Mouse (Mus musculus) midbrain, embryonic 14.5 days (tissue): ENCODE measurements at regions not wholly inside any gene's neighbourhood (a gene's known extent, or its start where the extent isn't known, plus 50 kb on each side); places are given as distances from the start of the nearest gene placed in this dataset.
A peak's percentile ranks its signal among the peaks of the same experiment; 100 is the strongest.

Experiments
- ATAC-seq: fragments of 200-750 bp; cut with Nextera tagmentation; 2 replicates; pipeline ENCODE4 v1.8.0; 2017; ENCODE audit warnings: moderate number of reproducible peaks, moderate library complexity; ENCODE audit not compliant: low FRiP score, low TSS enrichment
- DNase-seq: peaks from one replicate; pipeline ENCODE4 v3.0.0-alpha.2; 2015
- H3K27ac ChIP-seq: fragments of 300-500 bp; sonication (generic); replicated peaks from 2 replicates; pipeline ENCODE4 v1.5.1; 2014; ENCODE audit warnings: mild to moderate bottlenecking, low read depth, low read length, moderate library complexity
- H3K27me3 ChIP-seq: fragments of 300-500 bp; sonication (generic); 2 replicates; pipeline ENCODE4 v1.6.1; 2014; ENCODE audit warnings: low read length, control low read depth, mixed read lengths; ENCODE audit not compliant: control insufficient read depth, insufficient read depth
- H3K36me3 ChIP-seq: fragments of 300-500 bp; sonication (generic); 2 replicates; pipeline ENCODE4 v1.6.1; 2014; ENCODE audit warnings: low read length, control low read depth; ENCODE audit not compliant: control insufficient read depth, insufficient read depth
- H3K4me1 ChIP-seq: fragments of 300-500 bp; sonication (generic); 2 replicates; pipeline ENCODE4 v1.6.1; 2014; ENCODE audit warnings: mild to moderate bottlenecking, antibody characterized with exemption, low read length, control low read depth; ENCODE audit not compliant: control insufficient read depth, insufficient read depth
- H3K4me2 ChIP-seq: fragments of 300-500 bp; sonication (generic); 2 replicates; pipeline ENCODE4 v1.6.1; 2014; ENCODE audit warnings: mild to moderate bottlenecking, low read length, moderate library complexity
- H3K4me3 ChIP-seq: fragments of 300-500 bp; sonication (generic); replicated peaks from 2 replicates; pipeline ENCODE4 v1.5.1; 2014; ENCODE audit warnings: low read depth, low read length
- H3K9ac ChIP-seq: fragments of 300-500 bp; sonication (generic); replicated peaks from 2 replicates; pipeline ENCODE4 v1.6.1; 2014; ENCODE audit warnings: mild to moderate bottlenecking, low read length, moderate library complexity
- H3K9me3 ChIP-seq: fragments of 300-500 bp; sonication (generic); 2 replicates; pipeline ENCODE4 v1.6.1; 2016; ENCODE audit warnings: low read length, control low read depth, mixed read lengths; ENCODE audit not compliant: control insufficient read depth
- WGBS: fragments of 180-500 bp; shearing (Covaris S2); extraction: QIAGEN DNeasy Blood & Tissue Kit; methylation state at CpG from one replicate; pipeline ENCODE4 v1.1.7; 2014; 5-methylcytosine and 5-hydroxymethylcytosine counted together

- no peaks in the 10 kb centered on the region for H3K4me1 ChIP-seq
- H3K9ac ChIP-seq = no peak overlapping the region
- H3K4me2 ChIP-seq = no peak overlapping the region
- H3K36me3 ChIP-seq = no peaks in the 10 kb centered on the region
- ATAC-seq = no peak
- no peaks in the 10 kb centered on the region for H3K27me3 ChIP-seq
- H3K9me3 ChIP-seq = no peaks in the 10 kb centered on the region
- WGBS = 90% methylated on average over 1 of the region's 1 CpGs
- H3K27ac ChIP-seq = no peak overlapping the region
- H3K4me3 ChIP-seq = no peak overlapping the region
- no peak for DNase-seq
Observed at GRCm38 (mm10) chr14:102866511-102866910, 115.9 kb downstream of the Kctd12 start.

GRCm38 (mm10) chr14:102861694-102862093 is 120.7 kb downstream of the Kctd12 start:
- Histone ChIP-seq H3K4me1 (no peaks in the 10 kb centered on the region), H3K9ac (no peak overlapping the region), H3K36me3 (no peaks in the 10 kb centered on the region), H3K27ac (no peak overlapping the region), H3K27me3 (no peaks in the 10 kb centered on the region), H3K4me2 (no peak overlapping the region), H3K4me3 (no peak overlapping the region), H3K9me3 (no peaks in the 10 kb centered on the region)
- ATAC-seq = no peak
- WGBS = 96% methylated on average over 1 of the region's 1 CpGs
- DNase-seq = no peak

GRCm38 (mm10) chr14:102859361-102859871 is 123.0 kb downstream of the Kctd12 start:
- H3K4me3 ChIP-seq = no peak overlapping the region
- no peak overlapping the region for H3K4me2 ChIP-seq
- no peaks in the 10 kb centered on the region for H3K9me3 ChIP-seq
- H3K27ac ChIP-seq = no peak overlapping the region
- no peaks in the 10 kb centered on the region for H3K36me3 ChIP-seq
- H3K9ac ChIP-seq = no peak overlapping the region
- 80% methylated on average over 4 of the region's 4 CpGs for WGBS
- ATAC-seq = no peak
- no peaks in the 10 kb centered on the region for H3K4me1 ChIP-seq
- H3K27me3 ChIP-seq = no peaks in the 10 kb centered on the region
- DNase-seq = no peak

GRCm38 (mm10) chr14:102855264-102855840 is 127.1 kb downstream of the Kctd12 start:
- Histone ChIP-seq H3K4me1 (no peaks in the 10 kb centered on the region), H3K27me3 (no peaks in the 10 kb centered on the region), H3K4me3 (no peak overlapping the region), H3K36me3 (no peaks in the 10 kb centered on the region), H3K4me2 (no peak overlapping the region), H3K9me3 (no peaks in the 10 kb centered on the region), H3K9ac (no peak overlapping the region), H3K27ac (no peak overlapping the region)
- ATAC-seq (no peak), DNase-seq (peak; percentile 8)
- 76% methylated on average over 7 of the region's 7 CpGs for WGBS

GRCm38 (mm10) chr14:102843700-102844099 is 138.7 kb downstream of the Kctd12 start:
- ATAC-seq (no peak), DNase-seq (no peak)
- no peaks in the 10 kb centered on the region for H3K27me3 ChIP-seq
- H3K36me3 ChIP-seq = no peaks in the 10 kb centered on the region
- H3K4me2 ChIP-seq = no peak overlapping the region
- H3K4me3 ChIP-seq = no peak overlapping the region
- WGBS = 80% methylated on average over 3 of the region's 3 CpGs
- no peak overlapping the region for H3K9ac ChIP-seq
- no peaks in the 10 kb centered on the region for H3K9me3 ChIP-seq
- no peaks in the 10 kb centered on the region for H3K4me1 ChIP-seq
- H3K27ac ChIP-seq = no peak overlapping the region

- ATAC-seq = no peak
- WGBS = 69% methylated on average over 1 of the region's 1 CpGs
Observed at GRCm38 (mm10) chr14:102837602-102838001, 144.8 kb downstream of the Kctd12 start.

GRCm38 (mm10) chr14:102835118-102835769 is 147.2 kb downstream of the Kctd12 start:
- H3K9ac ChIP-seq = no peak overlapping the region
- H3K27ac ChIP-seq = no peak overlapping the region
- ATAC-seq = no peak
- H3K9me3 ChIP-seq = no peaks in the 10 kb centered on the region
- H3K4me2 ChIP-seq = no peak overlapping the region
- H3K4me3 ChIP-seq = no peak overlapping the region
- no peaks in the 10 kb centered on the region for H3K36me3 ChIP-seq
- WGBS = 69% methylated on average over 11 of the region's 11 CpGs
- no peaks in the 10 kb centered on the region for H3K4me1 ChIP-seq
- DNase-seq = no peak
- no peaks in the 10 kb centered on the region for H3K27me3 ChIP-seq

More at GRCm38 (mm10) chr14:102837602-102838001, 144.8 kb downstream of the Kctd12 start:
- Histone ChIP-seq H3K4me2 (no peak overlapping the region), H3K4me1 (no peaks in the 10 kb centered on the region), H3K4me3 (no peak overlapping the region), H3K36me3 (no peaks in the 10 kb centered on the region), H3K27ac (no peak overlapping the region), H3K9me3 (no peaks in the 10 kb centered on the region), H3K27me3 (no peaks in the 10 kb centered on the region), H3K9ac (no peak overlapping the region)
- no peak for DNase-seq

- Histone ChIP-seq H3K36me3 (no peaks in the 10 kb centered on the region), H3K9me3 (no peaks in the 10 kb centered on the region), H3K27ac (no peak overlapping the region), H3K9ac (no peak overlapping the region), H3K4me1 (no peaks in the 10 kb centered on the region), H3K27me3 (no peaks in the 10 kb centered on the region), H3K4me2 (no peak overlapping the region), H3K4me3 (no peak overlapping the region)
- 92% methylated on average over 3 of the region's 3 CpGs for WGBS
- DNase-seq (no peak), ATAC-seq (no peak)
Observed at GRCm38 (mm10) chr14:102828442-102828841, 154.0 kb downstream of the Kctd12 start.

GRCm38 (mm10) chr14:102827756-102828384 is 154.6 kb downstream of the Kctd12 start:
- H3K27me3 ChIP-seq = no peaks in the 10 kb centered on the region
- H3K27ac ChIP-seq = no peak overlapping the region
- ATAC-seq = no peak
- no peaks in the 10 kb centered on the region for H3K36me3 ChIP-seq
- 84% methylated on average over 7 of the region's 7 CpGs for WGBS
- no peak for DNase-seq
- no peaks in the 10 kb centered on the region for H3K4me1 ChIP-seq
- no peak overlapping the region for H3K4me2 ChIP-seq
- H3K4me3 ChIP-seq = no peak overlapping the region
- H3K9me3 ChIP-seq = no peaks in the 10 kb centered on the region
- no peak overlapping the region for H3K9ac ChIP-seq
